Mouse (Mus musculus) mouse embryonic stem cell (cell line): ENCODE measurements around the gene Naa80.

Experiments
- in situ Hi-C, 2 experiments: fragments of 300-500 bp; cut with MboI; formaldehyde crosslinking; loops; 1 replicate in 1 of 2; 3 replicates in 1 of 2; pipeline ENCODE4 v1.14.3; 2019 to 2020; ENCODE audit warnings: low sequenced_read_pairs in 2 of 2, low pct_unique_long_range_greater_than_20kb in 1 of 2, mixed read lengths in 1 of 2; ENCODE audit not compliant: unreplicated experiment in 1 of 2

Naa80 gene

GRCm38 (mm10) chr9:107606591-107606990 lies 27.9 kb downstream of the Naa80 start:
- in situ Hi-C loops: loop anchor here in 1 of 2 experiments (5.0 kb wide), 1 partner anchor 36 kb away; no protein-coding TSS in a partner anchor

- in situ Hi-C loops: loop anchor here in 1 of 2 experiments (5.0 kb wide), 1 partner anchor 35 kb away; no protein-coding TSS in a partner anchor
These were observed 28.3 kb downstream of the Naa80 start for GRCm38 (mm10) chr9:107607036-107607435.

DNA sequence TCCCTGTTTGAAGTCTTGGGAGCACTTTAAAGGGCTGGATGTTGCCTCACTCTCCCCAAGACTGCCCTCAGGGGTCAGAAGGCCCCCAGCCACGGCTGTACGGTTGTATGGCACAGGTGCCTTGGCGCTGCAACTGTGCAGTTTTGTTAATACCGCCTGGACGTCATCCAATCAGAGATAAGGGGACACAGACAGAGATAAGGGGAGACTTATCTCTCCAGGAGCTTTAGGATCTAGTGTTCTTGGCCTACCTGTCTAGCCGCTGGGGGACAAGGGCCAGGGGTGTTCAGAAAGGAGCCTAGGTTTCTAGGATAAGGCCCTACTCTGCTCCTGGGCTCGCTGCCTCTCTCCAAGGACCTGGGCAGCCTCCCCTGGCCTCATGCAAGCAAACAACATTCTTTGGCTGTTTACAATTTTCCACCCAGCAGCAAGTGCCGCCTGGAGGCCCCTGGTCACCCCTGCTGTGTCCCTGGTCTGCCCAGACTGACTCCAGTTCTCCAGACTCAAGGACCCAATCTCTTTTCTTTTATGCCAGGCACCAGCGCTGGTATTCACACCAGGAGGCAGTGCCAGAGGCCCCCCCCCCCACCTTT lies 29.1 kb downstream of the Naa80 start:
- in situ Hi-C loops: loop anchor here in 1 of 2 experiments (5.0 kb wide), 1 partner anchor 35 kb away; no protein-coding TSS in a partner anchor

DNA sequence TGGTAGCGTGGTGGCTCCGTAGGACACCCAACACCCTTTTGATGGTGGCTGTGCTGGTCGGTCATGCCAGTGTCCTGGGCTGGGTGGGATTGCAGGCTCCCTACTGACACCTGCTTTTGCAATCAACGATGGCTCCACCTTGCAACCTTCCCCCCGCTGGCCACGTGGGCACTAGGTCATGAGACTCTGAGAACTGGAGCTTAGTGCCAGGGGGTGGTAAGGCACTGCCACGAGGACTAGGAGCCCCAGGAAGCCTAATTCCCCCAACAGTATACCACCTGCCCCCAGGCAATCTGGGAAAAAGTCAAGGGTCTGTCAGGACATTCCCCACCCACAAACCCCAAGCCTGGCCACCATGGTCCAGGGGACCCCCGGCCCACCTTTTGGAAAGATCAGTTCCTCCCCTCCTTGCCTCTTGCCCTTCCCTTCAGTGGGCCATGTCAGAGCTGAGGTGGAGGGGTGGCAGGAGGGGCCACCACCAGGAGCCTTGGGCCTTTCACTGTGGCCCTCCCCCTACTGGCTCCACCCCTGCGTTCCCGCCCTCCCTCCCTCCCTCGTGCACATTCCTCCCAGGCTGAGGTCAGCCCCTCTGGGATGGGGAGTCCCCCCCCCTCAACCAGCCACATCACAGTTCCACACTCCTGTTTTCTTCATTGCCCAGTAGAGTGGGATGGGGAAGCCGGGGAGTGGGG lies 30.2 kb downstream of the Naa80 start, which contains the start of gene Sema3b:
Gene Sema3b (minus strand): TSS at position 489 of the 692 bp plus-strand sequence.
- in situ Hi-C loops: loop anchor here in 1 of 2 experiments (5.0 kb wide), 1 partner anchor 33 kb away; no protein-coding TSS in a partner anchor

GRCm38 (mm10) chr9:107609433-107609830 lies 30.7 kb downstream of the Naa80 start:
- in situ Hi-C loops: loop anchor here in 1 of 2 experiments (5.0 kb wide), 1 partner anchor 33 kb away; no protein-coding TSS in a partner anchor

- in situ Hi-C loops: no loop called here
These were observed 32.9 kb downstream of the Naa80 start for GRCm38 (mm10) chr9:107611456-107612190.

- in situ Hi-C loops: no loop called here
These were observed 33.7 kb downstream of the Naa80 start for GRCm38 (mm10) chr9:107612191-107612944.

GRCm38 (mm10) chr9:107612945-107613569 lies 34.4 kb downstream of the Naa80 start:
- in situ Hi-C loops: no loop called here

DNA sequence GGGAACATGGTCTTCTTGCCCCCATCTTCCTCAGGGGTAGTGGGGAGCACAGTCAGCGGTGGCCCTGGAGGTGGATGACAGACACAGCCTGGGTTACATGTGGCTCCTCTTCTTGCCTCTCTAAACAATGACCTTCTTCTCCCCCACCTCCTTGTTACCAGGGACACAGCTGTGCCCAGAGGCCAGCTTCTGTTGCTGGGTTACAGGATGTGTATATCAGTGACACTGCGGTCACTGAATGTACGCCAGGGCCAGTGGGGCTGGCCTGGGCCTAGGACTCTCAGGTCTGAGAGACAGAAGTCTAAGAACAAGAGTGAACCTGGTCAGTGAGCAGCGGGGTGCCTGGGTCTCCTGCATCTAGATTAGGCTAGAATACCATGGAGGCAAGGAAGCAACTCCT lies 36.3 kb downstream of the Naa80 start:
- in situ Hi-C loops: no loop called here

- in situ Hi-C loops: no loop called here
These were observed 38.8 kb downstream of the Naa80 start for GRCm38 (mm10) chr9:107617461-107617860.

DNA sequence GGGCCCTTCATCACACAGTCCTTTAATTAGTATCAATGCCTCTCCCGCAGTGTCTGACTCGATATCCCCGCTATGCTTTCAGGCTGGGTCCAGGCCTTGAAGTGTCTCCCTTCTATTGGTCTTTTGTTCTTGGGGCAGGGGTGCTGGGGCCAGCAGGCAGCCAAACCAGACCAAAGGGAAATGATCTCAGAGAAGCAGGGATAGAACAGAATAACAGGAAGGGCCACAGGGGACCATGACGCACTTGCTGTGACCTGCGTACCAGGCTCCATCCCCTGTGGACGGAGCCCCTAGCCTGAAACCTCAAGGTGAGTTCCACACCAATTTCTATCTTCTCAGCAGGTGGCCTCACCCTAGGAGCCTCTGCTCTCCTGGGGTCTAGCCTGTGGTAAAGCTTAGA lies 39.4 kb downstream of the Naa80 start:
- in situ Hi-C loops: no loop called here

GRCm38 (mm10) chr9:107618778-107619545 lies 40.3 kb downstream of the Naa80 start:
- in situ Hi-C loops: no loop called here

GRCm38 (mm10) chr9:107619546-107619879 lies 40.8 kb downstream of the Naa80 start:
- in situ Hi-C loops: no loop called here

GRCm38 (mm10) chr9:107620954-107621353 lies 42.3 kb downstream of the Naa80 start:
- in situ Hi-C loops: no loop called here

GRCm38 (mm10) chr9:107624539-107624938 lies 45.9 kb downstream of the Naa80 start:
- in situ Hi-C loops: no loop called here

DNA sequence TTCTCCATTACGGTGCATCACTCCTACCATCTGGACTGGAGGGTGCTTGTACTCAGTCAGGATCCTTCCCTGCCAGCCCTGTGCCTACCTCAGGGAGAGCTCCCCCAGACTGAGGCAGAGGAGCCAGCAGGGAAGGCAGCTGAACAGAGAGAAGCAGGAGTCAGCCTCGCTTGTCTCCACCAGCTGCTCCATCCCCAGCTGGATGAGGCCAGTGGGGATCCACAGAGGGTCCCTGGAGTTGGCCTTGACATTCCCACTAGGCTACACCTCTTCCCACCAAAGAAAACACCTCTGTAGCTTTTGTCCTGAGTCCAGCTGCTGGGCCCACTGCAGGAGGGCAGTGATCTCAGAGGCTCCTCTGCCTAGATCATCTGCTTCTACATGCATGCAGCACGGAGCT lies 46.3 kb downstream of the Naa80 start:
- in situ Hi-C loops: no loop called here

- in situ Hi-C loops: no loop called here
These were observed 46.9 kb downstream of the Naa80 start for GRCm38 (mm10) chr9:107625351-107626128.
